10 mouse cellular contexts compared by ENCODE assay signal in genomic region chr2:113930948-113931347, GRCm38 (mm10).
"Had no signal": no experiment of that assay in that cellular context is flagged by ENCODE, and none has a peak within 500 bp of the region (broad histone marks: within the 10 kb centered on the region; RNA-seq: fewer than 3 reads in every experiment).

No protein-coding gene starts in this region.

- ATAC-seq: midbrain, embryonic 16.5 days had no signal

- DNase-seq: lung, adult 18-20 months; lung, embryonic 14.5 days; lung, postnatal 10 days; lung, postnatal 4 days; midbrain, embryonic 14.5 days; right cerebral cortex, postnatal 14 days; thymus, adult 2 months; thymus, postnatal 25 days; thymus, postnatal 4 days had no signal
